Mouse (Mus musculus) G1E (cell line): ENCODE measurements around the gene Spag9.

Experiments used
- CTCF ChIP-seq: IDR thresholded peaks from 2 replicates; pipeline ENCODE4 v1.5.1; 2012; ENCODE audit warnings: low read depth, low read length, inconsistent platforms, mixed read lengths
- GATA1 ChIP-seq: IDR thresholded peaks from 2 replicates; pipeline ENCODE4 v1.6.1; 2012; ENCODE audit warnings: borderline replicate concordance, low read length, inconsistent platforms, mixed read lengths
- POLR2AphosphoS5 ChIP-seq: IDR thresholded peaks from 2 replicates; pipeline ENCODE4 v1.6.1; 2012; ENCODE audit warnings: low read depth, low read length, inconsistent platforms; ENCODE audit not compliant: insufficient replicate concordance
- TAL1 ChIP-seq: conservative IDR thresholded peaks from 2 replicates; pipeline ENCODE4 v1.6.1; 2012; ENCODE audit warnings: low read depth, low read length, inconsistent platforms, mixed read lengths

DNA sequence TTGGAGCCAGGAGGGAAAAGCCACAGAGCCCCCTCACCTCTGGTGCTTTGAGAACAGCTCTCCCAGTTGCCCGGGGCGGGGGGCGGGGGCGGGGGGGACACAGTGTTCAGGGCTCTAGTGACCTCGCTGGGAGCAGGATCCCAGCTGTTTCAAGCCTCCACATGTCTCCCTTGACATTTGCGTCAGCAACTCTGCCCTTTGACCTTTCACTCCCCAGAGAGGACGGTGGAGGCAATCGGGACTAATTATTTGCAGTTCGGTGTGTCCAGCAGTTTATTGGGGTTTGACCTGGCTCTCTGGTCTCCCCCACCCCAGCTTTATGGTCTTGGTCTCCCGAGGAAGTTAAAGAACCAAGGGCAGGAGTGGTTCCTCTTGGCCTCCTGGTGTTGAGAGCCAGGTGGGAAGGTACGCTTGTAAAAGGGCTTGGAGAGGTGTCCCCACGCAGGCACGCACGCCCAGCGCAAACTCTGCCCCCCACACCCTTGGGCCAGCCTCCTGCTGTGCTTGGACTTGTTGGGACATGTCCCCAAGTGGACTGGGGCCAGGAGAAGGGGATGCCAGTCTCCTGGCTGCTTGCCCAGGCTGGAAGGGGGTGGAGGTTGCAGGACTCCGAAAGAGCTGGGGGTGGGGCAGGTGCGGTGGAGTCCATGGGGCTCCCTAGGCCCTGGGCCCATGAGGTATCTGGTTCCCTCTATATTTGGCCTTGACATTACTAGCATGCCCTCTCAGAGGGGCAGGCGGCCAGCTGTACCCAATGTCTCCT is 138.4 kb downstream of the Spag9 start:
- TF ChIP-seq GATA1 (no peak), CTCF (no peak), POLR2AphosphoS5 (no peak), TAL1 (no peak)
